Mouse (Mus musculus): Measurements from ENCODE around the gene G6pdx.

G6pdx gene

DNA sequence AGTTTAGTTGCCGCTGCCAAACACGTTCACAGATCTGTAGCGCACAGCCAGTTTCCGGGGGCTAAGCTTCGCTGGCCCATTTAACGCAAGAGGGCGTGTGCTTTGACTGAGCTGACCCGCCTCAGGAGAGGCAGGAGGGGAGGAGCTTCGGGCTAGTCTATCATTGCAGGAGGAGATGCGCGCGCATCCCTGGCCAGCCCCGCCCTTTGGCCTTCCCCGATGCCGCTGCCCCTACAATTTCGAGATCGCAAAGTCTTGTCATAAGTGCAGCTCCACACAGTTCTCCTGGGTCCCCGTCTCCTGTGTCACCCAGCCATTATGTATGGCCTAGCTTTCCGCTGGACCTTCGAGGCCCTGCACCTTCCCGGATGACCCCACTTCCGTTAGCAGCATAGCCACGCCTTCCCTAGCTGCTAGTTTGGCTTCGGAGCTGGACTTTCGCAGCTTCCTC, at the start of gene G6pdx:
Gene G6pdx, minus strand, starts transcription at position 369 of the 451 bp plus-strand sequence.
- peak; percentile 48 for DNase-seq (ENCODE audit: low spot score)

DNA sequence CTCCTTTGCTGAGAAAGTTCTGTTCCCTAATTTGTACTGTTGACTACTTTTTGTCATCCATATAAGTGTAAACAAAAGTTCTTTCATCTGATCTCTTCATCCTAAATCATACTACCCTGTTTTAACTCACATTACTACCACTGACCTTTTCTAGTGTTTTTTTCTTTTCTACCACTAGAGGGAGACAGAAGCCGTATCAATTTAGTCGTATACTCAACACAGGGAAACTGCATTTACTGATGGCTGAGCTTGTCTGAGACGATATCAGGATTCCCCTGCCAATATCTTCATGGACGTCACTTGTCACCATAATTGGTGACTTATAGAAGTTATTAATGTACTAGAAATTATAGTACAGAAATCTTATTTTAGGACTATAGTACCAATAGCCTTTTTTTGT, 23.8 kb upstream of the G6pdx start:
- no peak for DNase-seq (ENCODE audit: low spot score)

DNA sequence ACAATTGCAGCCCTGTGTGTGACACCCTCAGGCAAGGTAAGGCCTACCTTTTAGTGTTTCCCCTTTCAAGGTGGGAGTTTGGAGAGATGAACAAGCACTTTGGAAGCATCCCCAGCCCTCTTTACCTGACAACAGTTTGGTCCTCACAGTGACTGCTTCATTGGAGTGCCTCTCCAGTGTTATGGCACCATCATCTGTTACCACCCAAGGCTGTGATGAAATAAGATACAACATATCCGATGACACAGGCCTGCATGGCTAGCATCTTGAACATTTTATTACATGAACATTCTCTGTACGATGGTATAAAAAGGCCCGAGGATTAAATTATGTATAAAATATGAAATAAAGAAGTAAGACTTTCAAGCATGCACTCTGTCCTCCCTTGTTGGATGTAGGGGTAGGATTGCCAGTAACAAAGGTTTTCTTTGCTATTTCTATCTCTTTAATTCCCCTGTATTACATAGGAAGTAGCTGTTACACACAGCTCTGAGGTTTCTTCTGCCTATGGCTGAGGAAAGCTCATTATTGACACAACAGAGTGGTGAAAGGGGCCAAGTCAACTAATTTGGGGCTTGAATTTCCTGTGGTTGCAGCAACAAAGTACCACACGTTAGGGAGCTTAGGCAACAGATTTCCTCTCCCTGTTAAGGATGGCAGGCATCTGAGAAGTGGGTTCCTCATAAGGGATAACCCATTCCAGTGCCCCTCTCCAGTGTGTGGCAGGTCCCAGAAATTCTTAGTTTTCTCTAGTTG, 22.3 kb upstream of the G6pdx start:
- DNase-seq (ENCODE audit: low spot score) = no peak

DNA sequence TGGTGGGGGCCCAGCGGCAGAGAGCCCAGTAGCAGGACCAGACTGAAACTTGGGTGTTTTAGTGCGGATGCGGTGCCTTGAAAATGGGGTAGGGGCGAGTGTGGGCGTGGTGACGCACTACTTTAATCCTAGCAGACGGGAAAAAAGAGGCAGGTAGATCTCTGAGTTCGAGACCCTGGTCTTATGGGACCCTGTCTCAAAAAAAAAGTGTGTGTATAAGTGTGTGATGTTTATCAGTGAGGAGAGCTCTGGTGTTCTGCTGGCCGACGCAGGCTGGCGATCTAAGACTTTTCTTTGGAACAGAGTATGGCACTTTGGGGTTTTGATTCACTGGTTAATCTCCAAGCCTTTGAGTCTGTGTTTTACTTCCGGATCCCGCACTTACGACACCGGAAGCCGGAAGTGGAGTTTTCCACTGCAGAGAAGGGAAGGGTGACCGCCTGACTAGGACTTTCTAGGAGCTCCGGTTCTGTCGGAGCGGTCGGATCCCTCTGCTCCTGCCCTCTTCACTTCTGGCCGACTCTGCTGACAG, 362 bp upstream of the G6pdx start:
- peak; percentile 16 for DNase-seq (ENCODE audit: low spot score)

DNA sequence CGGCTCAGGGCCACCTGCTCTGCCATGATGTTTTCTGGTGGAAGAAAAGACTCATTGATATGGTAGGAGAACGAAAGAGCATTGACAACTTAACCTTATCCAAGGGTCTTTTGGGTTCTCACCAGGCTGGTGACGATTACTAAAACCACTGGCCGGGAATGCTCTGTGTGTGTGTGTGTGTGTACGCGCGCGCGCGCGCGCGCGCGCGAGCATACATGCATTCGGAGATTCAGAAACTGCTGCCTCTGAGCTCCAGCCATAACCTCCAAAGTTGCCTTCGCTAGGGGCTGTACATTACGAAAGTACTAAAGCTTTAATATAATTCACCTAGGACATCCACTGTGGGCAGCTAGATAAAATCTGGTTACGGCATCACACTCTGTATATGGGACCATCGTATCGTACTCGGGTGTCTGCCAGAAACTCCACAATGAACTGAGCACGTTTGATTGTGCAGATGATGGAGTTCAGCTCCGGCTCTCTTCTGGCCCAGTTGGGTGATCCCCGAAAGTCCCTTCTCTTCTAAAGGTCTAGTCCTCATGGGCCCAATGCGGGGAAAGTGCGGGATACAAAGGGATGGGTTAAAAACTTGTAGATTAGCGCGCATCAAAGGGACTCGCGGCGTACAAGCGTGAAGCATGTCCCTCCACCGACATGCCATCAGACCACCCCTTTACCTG, 708 bp downstream of the G6pdx start:
- no peak for DNase-seq (ENCODE audit: low spot score)

DNA sequence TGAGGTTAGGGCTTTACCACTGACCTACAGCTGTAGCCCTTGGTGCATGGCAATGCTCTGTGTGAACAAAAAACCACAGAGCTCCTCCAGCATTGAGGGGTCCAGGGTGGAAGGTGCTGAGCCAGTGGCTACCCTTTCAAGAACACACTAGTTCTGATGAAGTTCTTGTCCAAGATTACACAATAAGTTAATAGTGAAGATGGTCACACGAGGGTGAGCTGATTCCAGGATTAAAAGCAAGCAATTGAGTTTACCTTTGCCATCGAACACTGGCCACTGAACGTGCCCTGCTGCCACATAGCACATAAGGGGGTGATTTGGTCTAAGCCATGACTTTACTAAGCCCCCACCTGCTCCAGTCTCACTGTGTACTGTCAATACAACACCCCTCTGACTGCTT, 1.9 kb downstream of the G6pdx start:
- DNase-seq (ENCODE audit: low spot score) = no peak

DNA sequence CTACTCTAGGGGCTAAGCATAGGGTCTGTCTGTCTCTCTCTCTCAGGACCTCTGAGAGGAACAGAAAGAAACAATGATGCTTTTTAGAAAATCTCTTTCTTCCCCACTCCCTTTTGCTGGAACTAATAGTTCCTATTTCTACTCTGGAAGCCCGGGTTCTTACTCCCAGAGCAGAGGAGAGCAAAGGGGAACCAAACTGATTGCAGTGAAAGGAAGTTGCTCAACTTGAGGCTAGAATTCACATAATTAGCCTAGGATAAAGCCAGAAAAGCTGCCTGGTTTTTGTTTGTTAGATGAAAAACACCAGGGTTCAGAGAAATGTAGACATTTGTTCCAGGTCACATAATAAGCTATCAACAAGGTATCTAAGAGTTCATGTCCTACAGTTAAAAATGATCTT, 2.7 kb downstream of the G6pdx start:
- DNase-seq (ENCODE audit: low spot score) = no peak

DNA sequence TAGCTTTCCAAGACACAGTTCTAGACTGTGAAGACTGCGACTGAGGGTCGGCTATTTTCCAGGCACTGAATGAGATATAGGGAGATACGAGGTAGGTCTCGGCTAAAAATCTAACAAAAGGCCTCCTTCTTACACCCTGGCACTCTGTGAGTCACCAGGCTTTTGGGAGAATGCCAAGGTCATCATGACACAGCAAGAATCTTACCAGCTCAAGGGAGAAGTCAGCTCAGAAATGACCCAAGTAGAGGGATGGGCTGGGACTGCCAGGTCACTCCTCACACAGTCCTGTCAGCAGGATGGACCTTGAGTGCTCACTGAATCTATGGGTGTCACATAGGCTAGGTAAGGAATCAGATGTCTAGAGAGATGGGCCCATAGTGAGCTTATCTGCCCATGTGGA, 3.8 kb downstream of the G6pdx start:
- DNase-seq (ENCODE audit: low spot score) = no peak

DNA sequence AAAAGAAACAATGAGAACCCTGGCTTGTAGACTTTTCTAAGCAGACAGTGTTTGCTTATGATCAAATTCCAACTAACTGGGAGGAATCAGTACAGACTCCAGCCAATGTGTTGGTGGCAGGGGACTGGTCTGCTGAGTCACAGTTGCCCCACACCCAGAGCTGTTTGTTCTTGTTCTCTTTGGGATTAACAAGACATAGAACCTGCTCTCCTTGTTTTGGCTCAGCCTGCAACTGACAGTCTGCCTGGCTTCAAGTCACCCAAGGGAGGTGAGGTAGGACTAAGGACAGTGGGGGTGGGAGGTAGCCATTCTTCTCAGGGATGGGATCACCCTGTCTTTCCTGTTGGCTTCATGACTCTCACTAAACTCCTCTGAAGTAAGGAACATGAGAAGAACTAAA, 4.6 kb downstream of the G6pdx start:
- DNase-seq (ENCODE audit: low spot score) = no peak

DNA sequence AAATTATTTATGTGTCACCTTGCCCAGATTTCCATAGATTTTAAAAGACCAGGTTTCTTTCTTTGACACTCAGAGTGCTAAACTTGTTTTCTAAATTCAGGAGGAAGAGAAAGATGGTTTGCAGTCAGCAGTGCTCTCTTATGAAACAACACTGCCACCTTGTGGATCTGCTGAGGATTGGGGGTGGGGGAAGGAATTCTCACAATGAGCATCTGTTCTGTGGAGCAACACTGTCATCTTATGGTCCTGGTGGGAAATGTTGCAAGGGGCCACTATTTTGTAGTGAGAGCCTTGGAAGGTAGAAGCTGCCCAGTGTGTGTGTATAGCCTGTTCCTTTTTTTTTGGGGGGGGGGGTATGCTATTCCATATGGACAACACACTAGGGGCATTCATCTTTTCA, 15.6 kb downstream of the G6pdx start:
- no peak for DNase-seq (ENCODE audit: low spot score)

DNA sequence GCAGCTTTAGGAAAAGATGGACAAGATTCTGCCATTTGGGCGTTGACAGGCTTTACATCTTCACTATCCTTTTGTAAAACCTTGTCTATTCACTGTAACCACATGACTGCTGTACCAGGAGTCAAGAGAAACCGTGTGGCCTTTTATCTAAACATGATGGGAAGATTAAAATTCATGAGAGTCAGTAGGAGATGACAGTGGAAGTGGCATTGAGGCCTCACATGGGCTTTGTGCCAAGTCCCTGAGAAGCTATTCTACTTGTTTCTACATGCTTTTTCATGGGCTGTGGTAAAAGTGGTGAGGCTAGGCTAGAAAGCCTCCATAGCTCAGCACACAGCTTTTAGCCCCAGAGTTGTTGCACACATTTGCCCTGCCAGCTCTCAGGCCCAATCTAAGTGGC, 20.7 kb downstream of the G6pdx start:
- DNase-seq (ENCODE audit: low spot score) = no peak

DNA sequence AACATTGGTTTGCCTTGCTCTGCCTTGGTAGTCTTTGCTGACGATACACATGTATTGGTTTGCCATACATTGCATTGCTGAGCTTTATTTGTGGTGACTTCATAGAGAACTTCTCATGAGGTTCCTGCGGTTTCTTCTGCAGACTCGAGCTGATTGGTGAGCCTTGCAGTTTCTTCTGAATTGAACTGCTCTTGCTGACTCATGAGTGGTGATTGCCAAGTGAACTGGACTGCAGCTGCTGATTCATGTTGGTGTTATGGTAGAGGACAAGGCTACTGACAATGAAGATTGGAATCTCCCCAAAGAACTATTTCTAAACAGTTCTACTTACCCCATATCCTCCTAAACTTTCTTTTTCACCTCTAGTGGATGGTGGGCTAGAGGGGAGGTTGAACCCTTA, 28.9 kb downstream of the G6pdx start:
- DNase-seq (ENCODE audit: low spot score) = no peak

DNA sequence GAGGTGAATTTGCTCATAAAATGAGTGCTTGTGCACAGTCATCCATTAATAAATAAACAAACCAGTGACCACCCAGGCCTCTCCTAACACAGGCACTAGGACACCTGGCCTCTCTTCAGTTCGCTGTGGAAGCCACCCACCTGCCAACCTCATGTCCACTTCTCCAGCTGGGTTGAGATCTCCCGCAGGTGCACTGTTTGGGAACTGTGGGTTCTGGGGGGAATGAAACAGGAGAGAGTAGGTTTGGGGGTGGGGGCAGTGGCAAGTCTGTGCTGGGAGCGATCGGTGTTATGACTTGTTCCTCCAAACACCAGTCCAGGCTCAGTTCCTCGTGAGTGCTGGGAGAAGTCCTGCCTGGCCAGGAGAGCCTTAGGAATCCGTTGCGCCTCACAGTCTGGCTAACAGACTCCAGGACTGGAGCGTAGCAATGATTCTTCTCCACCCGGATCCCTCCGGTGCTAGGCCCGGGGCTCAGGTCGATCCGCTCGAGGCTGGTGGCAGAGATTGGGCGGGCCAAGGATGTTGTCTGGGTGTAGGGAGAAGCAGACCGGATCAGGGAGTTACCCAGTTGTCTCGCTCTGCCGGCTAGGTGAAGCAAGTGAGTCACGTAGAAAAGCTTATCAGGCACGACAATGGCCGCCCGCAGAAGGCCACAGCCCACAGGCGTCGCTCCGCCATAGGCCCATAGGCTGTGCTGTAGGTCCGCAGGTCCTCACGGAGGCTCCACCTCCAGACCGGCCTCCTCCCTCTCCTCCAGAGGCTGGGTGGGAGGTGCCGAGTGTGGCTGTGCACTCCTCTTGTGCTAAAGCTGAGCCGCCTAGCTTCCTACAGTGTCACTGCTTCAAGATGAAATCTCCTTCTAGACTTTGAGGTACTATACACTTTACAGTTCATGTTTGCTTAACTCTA, 36.2 kb downstream of the G6pdx start, which contains the start of the genes Fam3a and Ikbkg:
Gene Fam3a, minus strand, starts transcription at position 738 of the 909 bp plus-strand sequence.
Gene Ikbkg, plus strand, starts transcription at position 756 of the 909 bp plus-strand sequence.
- peak; percentile 27 for DNase-seq (ENCODE audit: low spot score)

DNA sequence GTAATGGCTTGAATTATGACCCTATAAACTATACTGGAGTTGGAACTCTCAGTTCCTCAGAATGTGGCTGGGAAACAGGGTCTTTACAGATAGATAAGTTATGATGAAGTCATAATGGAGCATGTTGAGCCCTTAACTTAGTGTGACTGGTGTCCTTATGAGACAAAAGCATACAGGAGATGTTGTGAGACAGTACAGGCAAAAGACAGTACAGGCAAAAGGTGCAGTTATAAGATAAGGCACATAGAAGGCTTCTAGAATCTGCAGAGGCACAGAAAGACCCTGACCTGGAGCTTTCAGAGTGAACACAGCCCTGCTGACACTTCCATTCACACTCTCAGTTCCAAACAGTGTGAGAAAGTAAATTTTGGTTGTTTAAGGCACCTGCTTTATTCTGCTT, 40.8 kb downstream of the G6pdx start:
- DNase-seq (ENCODE audit: low spot score) = no peak

DNA sequence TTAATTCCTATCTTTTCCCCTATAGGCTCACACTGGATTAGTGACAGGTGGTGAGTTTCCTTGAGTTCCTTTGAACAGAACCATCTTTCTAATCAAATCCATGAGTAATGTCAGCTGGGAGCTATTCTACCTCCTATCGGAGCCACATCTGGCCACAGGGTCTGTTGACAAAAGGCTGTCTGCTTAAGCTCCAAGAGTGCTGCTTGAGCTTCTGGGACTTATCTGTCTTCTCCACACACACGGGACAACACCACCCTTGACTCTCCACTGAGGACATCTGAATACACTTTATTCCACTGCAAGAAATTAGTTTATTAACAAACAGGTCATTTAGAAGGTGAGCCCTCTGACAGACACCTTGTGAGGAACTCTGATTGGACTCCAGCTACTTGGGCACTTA, 44.5 kb downstream of the G6pdx start:
- DNase-seq (ENCODE audit: low spot score) = no peak

DNA sequence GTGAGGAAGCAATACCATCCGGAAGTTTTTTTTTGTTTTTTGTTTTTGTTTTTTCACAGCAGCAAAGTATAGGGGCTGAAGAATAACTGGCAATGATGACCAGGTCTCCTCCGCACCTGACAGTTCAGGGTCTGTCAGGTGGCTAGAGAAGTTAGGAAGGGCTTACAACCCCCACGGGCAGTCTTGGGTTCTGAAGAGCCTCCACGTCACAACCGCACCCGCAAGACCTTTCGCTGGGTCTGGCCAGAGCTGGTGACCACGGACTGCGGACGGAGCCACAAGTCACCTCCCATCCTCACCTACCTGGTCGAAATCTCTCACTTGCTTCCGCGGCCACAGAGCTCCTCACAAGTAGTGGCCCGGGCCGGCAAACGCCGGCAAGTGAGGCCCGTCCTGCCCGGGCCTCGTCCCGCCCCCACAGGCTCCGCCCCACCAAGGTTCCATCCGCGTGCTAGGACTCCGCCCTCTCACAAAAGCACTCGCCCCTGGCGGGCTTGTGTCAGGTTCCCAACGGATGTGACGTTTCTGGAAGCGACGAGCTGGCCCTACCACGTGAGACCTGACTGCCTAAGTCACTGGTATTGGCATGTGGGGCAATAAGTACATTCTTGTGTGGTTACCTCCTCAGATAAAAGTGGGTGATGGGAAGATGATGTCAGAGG, 56.0 kb downstream of the G6pdx start, which contains the start of the genes Ubl4a and Slc10a3:
Gene Ubl4a, minus strand, starts transcription at position 331 of the 662 bp plus-strand sequence.
Gene Slc10a3, minus strand, starts transcription at position 462 of the 662 bp plus-strand sequence.
- peak; percentile 29 for DNase-seq (ENCODE audit: low spot score)

DNA sequence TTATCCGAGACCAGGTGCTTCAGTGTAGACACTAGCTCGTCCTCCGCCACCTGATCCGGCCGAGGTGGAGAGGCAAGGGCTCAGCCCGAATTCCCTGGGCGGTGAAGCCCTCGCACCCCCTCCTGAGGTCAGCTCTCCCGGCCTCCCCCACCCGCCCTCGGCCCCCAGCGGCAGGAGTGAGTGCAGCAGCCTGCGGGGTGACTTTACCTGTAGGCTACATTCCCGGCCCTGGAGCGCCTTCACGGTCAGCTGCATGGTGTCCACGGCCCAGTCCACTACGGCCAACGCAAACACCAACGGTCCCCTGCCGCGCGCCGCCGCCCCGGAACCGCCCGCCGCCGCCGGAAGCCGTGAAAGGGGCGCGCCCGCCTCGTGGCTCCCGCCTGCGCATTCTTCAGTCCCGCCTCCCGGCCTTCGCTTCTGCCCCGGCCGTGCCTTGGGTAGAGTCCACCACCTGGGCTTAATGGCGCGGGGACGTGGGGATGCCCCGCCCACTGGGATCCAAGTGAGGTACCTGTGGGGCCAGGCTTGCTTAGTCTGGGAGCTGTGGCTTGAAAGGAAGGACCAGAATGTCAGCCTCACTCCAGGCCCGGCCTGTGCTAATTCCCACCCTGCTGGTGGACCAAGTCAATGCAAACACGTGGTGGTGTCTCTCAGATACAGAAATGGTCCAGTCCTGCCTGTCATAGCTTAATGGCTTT, 60.6 kb downstream of the G6pdx start:
- DNase-seq (ENCODE audit: low spot score) = peak; percentile 19

DNA sequence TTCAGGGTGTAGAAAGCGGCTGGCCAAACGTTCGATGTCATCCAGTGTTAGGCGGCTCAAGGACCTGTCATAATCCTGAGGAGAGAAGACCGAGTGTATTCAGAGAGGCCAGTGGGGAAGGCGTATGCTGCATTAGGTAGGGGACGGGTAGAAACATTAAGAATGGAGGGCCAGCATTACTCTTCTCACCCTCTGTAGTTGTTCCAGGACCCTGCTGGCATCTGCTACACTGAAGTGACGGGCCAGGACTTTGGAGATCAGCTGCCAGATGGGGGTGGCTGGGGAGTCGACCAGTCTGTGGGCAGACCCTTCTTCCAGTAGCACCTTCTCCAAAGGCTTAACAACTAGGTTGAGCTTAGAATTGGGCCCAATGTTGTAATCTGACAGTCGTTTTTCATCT, 61.5 kb downstream of the G6pdx start:
- no peak for DNase-seq (ENCODE audit: low spot score)
